Mouse (Mus musculus) lung, postnatal 0 days (tissue): ENCODE results near the gene Pkp2.

Experiments used
- CTCF ChIP-seq: IDR thresholded peaks from 2 replicates; pipeline ENCODE4 v1.5.1; 2016; ENCODE audit warnings: antibody characterized with exemption, mild to moderate bottlenecking
- EP300 ChIP-seq: IDR thresholded peaks from 2 replicates; pipeline ENCODE4 v1.6.1; 2016; ENCODE audit warnings: antibody characterized with exemption, mild to moderate bottlenecking, control low read depth

DNA sequence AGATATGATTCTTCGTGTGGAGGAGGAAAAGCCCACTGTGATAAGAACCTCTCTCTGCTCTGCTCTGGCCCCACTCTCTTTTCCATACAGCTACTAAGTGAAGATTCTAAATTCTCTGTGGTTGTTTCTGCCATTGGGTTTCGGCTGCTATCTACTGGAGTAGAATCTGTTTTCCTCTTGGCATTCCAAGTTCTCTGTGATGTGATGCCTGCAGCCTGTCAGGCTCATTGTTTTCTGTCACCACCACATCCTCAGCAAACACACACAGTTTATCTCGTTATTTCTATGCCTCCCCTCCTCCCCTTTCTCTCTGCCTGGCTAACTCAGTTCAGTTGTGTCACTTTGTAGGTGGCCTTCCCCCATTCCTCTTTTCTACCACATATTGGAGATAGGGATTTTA is 6.7 kb downstream of the Pkp2 start:
- TF ChIP-seq CTCF (no peak), EP300 (no peak)
